Mouse (Mus musculus): ENCODE measurements around the gene Rbm20.
A peak's percentile ranks its signal among the peaks of the same experiment; 100 is the strongest.

Gene Rbm20

GRCm38 (mm10) chr19:53870568-53870967, 193.5 kb downstream of the Rbm20 start:
- DNase-seq (ENCODE audit: inconsistent age in 2 of 2, low spot score in 1 of 2), result peak in 1 of 2 experiments; percentile 46

- no peak for DNase-seq (ENCODE audit: inconsistent age in 2 of 2, low spot score in 1 of 2)
Observed at GRCm38 (mm10) chr19:53871502-53871901, 194.4 kb downstream of the Rbm20 start.

GRCm38 (mm10) chr19:53872994-53873713, 196.0 kb downstream of the Rbm20 start:
- no peak for DNase-seq (ENCODE audit: inconsistent age in 2 of 2, low spot score in 1 of 2)

- no peak for DNase-seq (ENCODE audit: inconsistent age in 2 of 2, low spot score in 1 of 2)
Observed at GRCm38 (mm10) chr19:53875246-53875645, 198.1 kb downstream of the Rbm20 start.

- DNase-seq (ENCODE audit: inconsistent age in 2 of 2, low spot score in 1 of 2), result no peak
Observed at GRCm38 (mm10) chr19:53877779-53878178, 200.7 kb downstream of the Rbm20 start.

GRCm38 (mm10) chr19:53880460-53880859, 203.4 kb downstream of the Rbm20 start:
- no peak for DNase-seq (ENCODE audit: inconsistent age in 2 of 2, low spot score in 1 of 2)

GRCm38 (mm10) chr19:53881786-53882185, 204.7 kb downstream of the Rbm20 start:
- no peak for DNase-seq (ENCODE audit: inconsistent age in 2 of 2, low spot score in 1 of 2)

GRCm38 (mm10) chr19:53885450-53885849, 208.3 kb downstream of the Rbm20 start:
- no peak for DNase-seq (ENCODE audit: inconsistent age in 2 of 2, low spot score in 1 of 2)

GRCm38 (mm10) chr19:53886576-53887370, 209.7 kb downstream of the Rbm20 start:
- DNase-seq (ENCODE audit: inconsistent age in 2 of 2, low spot score in 1 of 2), result no peak

- no peak for DNase-seq (ENCODE audit: inconsistent age in 2 of 2, low spot score in 1 of 2)
Observed at GRCm38 (mm10) chr19:53887822-53888221, 210.7 kb downstream of the Rbm20 start.

GRCm38 (mm10) chr19:53888331-53888730, 211.2 kb downstream of the Rbm20 start:
- DNase-seq (ENCODE audit: inconsistent age in 2 of 2, low spot score in 1 of 2), result no peak

- no peak for DNase-seq (ENCODE audit: inconsistent age in 2 of 2, low spot score in 1 of 2)
Observed at GRCm38 (mm10) chr19:53889555-53889954, 212.4 kb downstream of the Rbm20 start.

- DNase-seq (ENCODE audit: inconsistent age in 2 of 2, low spot score in 1 of 2), result no peak
Observed at GRCm38 (mm10) chr19:53890274-53890673, 213.2 kb downstream of the Rbm20 start.

- no peak for DNase-seq (ENCODE audit: inconsistent age in 2 of 2, low spot score in 1 of 2)
Observed at GRCm38 (mm10) chr19:53890781-53891251, 213.7 kb downstream of the Rbm20 start.

- no peak for DNase-seq (ENCODE audit: inconsistent age in 2 of 2, low spot score in 1 of 2)
Observed at GRCm38 (mm10) chr19:53891569-53891968, 214.5 kb downstream of the Rbm20 start.

GRCm38 (mm10) chr19:53892061-53892460, 215.0 kb downstream of the Rbm20 start, which contains the start of gene Pdcd4:
Gene Pdcd4 (plus strand): TSS chr19:53892231.
- DNase-seq (ENCODE audit: inconsistent age in 2 of 2, low spot score in 1 of 2), result no peak

- DNase-seq (ENCODE audit: inconsistent age in 2 of 2, low spot score in 1 of 2), result no peak
Observed at GRCm38 (mm10) chr19:53892838-53893359, 215.8 kb downstream of the Rbm20 start.

GRCm38 (mm10) chr19:53893711-53894171, 216.6 kb downstream of the Rbm20 start:
- peak in 1 of 2 experiments; percentile 28 for DNase-seq (ENCODE audit: inconsistent age in 2 of 2, low spot score in 1 of 2)

- peak in 1 of 2 experiments; percentile 48 for DNase-seq (ENCODE audit: inconsistent age in 2 of 2, low spot score in 1 of 2)
Observed at GRCm38 (mm10) chr19:53894538-53895121, 217.5 kb downstream of the Rbm20 start.

- peak in 1 of 2 experiments; percentile 44 for DNase-seq (ENCODE audit: inconsistent age in 2 of 2, low spot score in 1 of 2)
Observed at GRCm38 (mm10) chr19:53898046-53898445, 220.9 kb downstream of the Rbm20 start.

- DNase-seq (ENCODE audit: inconsistent age in 2 of 2, low spot score in 1 of 2), result peak in 1 of 2 experiments; percentile 22
Observed at GRCm38 (mm10) chr19:53898498-53898897, 221.4 kb downstream of the Rbm20 start.
